ENCODE assay signal across 17 mouse cellular contexts in genomic region chr12:12432597-12432996, GRCm38 (mm10).
"Had no signal": no experiment of that assay in that cellular context is flagged by ENCODE, and none has a peak within 500 bp of the region (broad histone marks: within the 10 kb centered on the region; RNA-seq: fewer than 3 reads in every experiment).

No protein-coding gene starts in this region.

- H3K9me3 ChIP-seq: midbrain, embryonic 10.5 days; midbrain, embryonic 13.5 days; midbrain, embryonic 15.5 days; neural tube, embryonic 13.5 days; neural tube, embryonic 15.5 days had no signal

- H3K36me3 ChIP-seq: midbrain, embryonic 10.5 days; midbrain, embryonic 13.5 days; midbrain, embryonic 15.5 days; neural tube, embryonic 13.5 days; neural tube, embryonic 15.5 days had no signal

- DNase-seq: lung, adult 18-20 months; lung, embryonic 14.5 days; lung, postnatal 10 days; lung, postnatal 4 days; right cerebral cortex, adult 18-20 months; right cerebral cortex, postnatal 25 days; right cerebral cortex, postnatal 4 days; spleen, adult 18-20 months; thymus, adult 18-20 months; thymus, postnatal 14 days; thymus, postnatal 36 days had no signal

- H3K27ac ChIP-seq: midbrain, embryonic 10.5 days; midbrain, embryonic 13.5 days; midbrain, embryonic 15.5 days; neural tube, embryonic 13.5 days; neural tube, embryonic 15.5 days had no signal

- ATAC-seq: midbrain, embryonic 13.5 days; midbrain, embryonic 15.5 days had no signal

- H3K4me3 ChIP-seq: midbrain, embryonic 10.5 days; midbrain, embryonic 13.5 days; midbrain, embryonic 15.5 days; myocyte; neural tube, embryonic 13.5 days; neural tube, embryonic 15.5 days had no signal

- H3K4me1 ChIP-seq: midbrain, embryonic 13.5 days; midbrain, embryonic 15.5 days; neural tube, embryonic 13.5 days; neural tube, embryonic 15.5 days had no signal

- H3K27me3 ChIP-seq: midbrain, embryonic 13.5 days; midbrain, embryonic 15.5 days; neural tube, embryonic 13.5 days; neural tube, embryonic 15.5 days had no signal

- H3K4me2 ChIP-seq: lung, embryonic 14.5 days; midbrain, embryonic 13.5 days; midbrain, embryonic 15.5 days; neural tube, embryonic 13.5 days; neural tube, embryonic 15.5 days had no signal

- H3K9ac ChIP-seq: lung, embryonic 14.5 days; midbrain, embryonic 13.5 days; midbrain, embryonic 15.5 days; neural tube, embryonic 13.5 days; neural tube, embryonic 15.5 days had no signal
